Mouse (Mus musculus) embryonic fibroblast, embryonic 13.5 days (primary cell): ENCODE data around the gene Slc25a28. TPM values are rescaled to one million over a fixed set of nuclear protein-coding genes. Genes with fewer than 3 reads are reported as not detected.
A peak's percentile ranks its signal among the peaks of the same experiment; 100 is the strongest.

Experiments used
- H3K27ac ChIP-seq: 2 replicates; pipeline ENCODE4 v1.5.1; 2012; ENCODE audit warnings: low read length, control low read depth, inconsistent platforms; ENCODE audit not compliant: insufficient read depth
- H3K4me1 ChIP-seq: 2 replicates; pipeline ENCODE4 v1.6.1; 2011; ENCODE audit warnings: low read length; ENCODE audit not compliant: control insufficient read depth, insufficient read depth
- H3K4me3 ChIP-seq: 2 replicates; pipeline ENCODE4 v1.5.1; 2011; ENCODE audit warnings: mild to moderate bottlenecking, control low read depth, low read length; ENCODE audit not compliant: insufficient read depth
- CTCF ChIP-seq: IDR thresholded peaks from 2 replicates; pipeline ENCODE4 v1.5.1; 2011; ENCODE audit warnings: mild to moderate bottlenecking, control low read depth, low read length, moderate library complexity, borderline replicate concordance; ENCODE audit not compliant: insufficient read depth
- POLR2A ChIP-seq: IDR thresholded peaks from 2 replicates; pipeline ENCODE4 v1.6.1; 2011; ENCODE audit warnings: low read depth, mild to moderate bottlenecking, control low read depth, low read length, moderate library complexity
- polyA plus RNA-seq: library from polyadenylated mRNA; stranded (reverse); fragments of >200 nt; gene quantifications from 2 replicates; pipeline ENCODE4 v1.2.4, GENCODE M21; 2011; ENCODE audit warnings: low read depth; ENCODE audit not compliant: missing spikeins, insufficient read length

Gene Slc25a28
- polyA plus RNA-seq, 1 experiment: 16.0 TPM

- Histone ChIP-seq H3K4me3 (no peak overlapping the region), H3K4me1 (no peaks in the 10 kb centered on the region), H3K27ac (no peak overlapping the region)
- TF ChIP-seq POLR2A (no peak), CTCF (no peak)
These were observed 31.8 kb downstream of the Slc25a28 start for GRCm38 (mm10) chr19:43642843-43643242.

- Histone ChIP-seq H3K4me1 (no peaks in the 10 kb centered on the region), H3K4me3 (no peak overlapping the region), H3K27ac (no peak overlapping the region)
- no peak for TF ChIP-seq POLR2A
- no peak for TF ChIP-seq CTCF
These were observed 32.8 kb downstream of the Slc25a28 start for GRCm38 (mm10) chr19:43641833-43642232.

- Histone ChIP-seq H3K4me1 (no peaks in the 10 kb centered on the region), H3K4me3 (no peak overlapping the region), H3K27ac (no peak overlapping the region)
- TF ChIP-seq POLR2A: no peak
- peak; percentile 74 for TF ChIP-seq CTCF
These were observed 44.0 kb downstream of the Slc25a28 start for GRCm38 (mm10) chr19:43630466-43631251.

- Histone ChIP-seq H3K27ac (no peak overlapping the region), H3K4me1 (no peaks in the 10 kb centered on the region), H3K4me3 (no peak overlapping the region)
- no peak for TF ChIP-seq POLR2A
- no peak for TF ChIP-seq CTCF
These were observed 45.6 kb downstream of the Slc25a28 start for GRCm38 (mm10) chr19:43629088-43629487.

- Histone ChIP-seq H3K4me1 (no peaks in the 10 kb centered on the region), H3K4me3 (no peak overlapping the region), H3K27ac (no peak overlapping the region)
- no peak for TF ChIP-seq CTCF
- no peak for TF ChIP-seq POLR2A
These were observed 47.3 kb downstream of the Slc25a28 start for GRCm38 (mm10) chr19:43627345-43627744.

GRCm38 (mm10) chr19:43626160-43626559 lies 48.5 kb downstream of the Slc25a28 start:
- H3K27ac ChIP-seq: no peak overlapping the region
- TF ChIP-seq CTCF: no peak
- no peaks in the 10 kb centered on the region for H3K4me1 ChIP-seq
- no peak overlapping the region for H3K4me3 ChIP-seq

- H3K4me3 ChIP-seq: no peak overlapping the region
- no peak overlapping the region for H3K27ac ChIP-seq
- no peaks in the 10 kb centered on the region for H3K4me1 ChIP-seq
- TF ChIP-seq POLR2A: no peak
- peak; percentile 77 for TF ChIP-seq CTCF
These were observed 50.8 kb downstream of the Slc25a28 start for GRCm38 (mm10) chr19:43623913-43624312.

- TF ChIP-seq POLR2A (no peak), CTCF (no peak)
- no peak overlapping the region for H3K4me3 ChIP-seq
These were observed 54.7 kb downstream of the Slc25a28 start for GRCm38 (mm10) chr19:43619916-43620479.

GRCm38 (mm10) chr19:43618505-43619030 lies 56.1 kb downstream of the Slc25a28 start:
- Histone ChIP-seq H3K27ac (no peak overlapping the region), H3K4me1 (no peaks in the 10 kb centered on the region), H3K4me3 (no peak overlapping the region)
- TF ChIP-seq CTCF: no peak

More at GRCm38 (mm10) chr19:43619916-43620479, 54.7 kb downstream of the Slc25a28 start:
- Histone ChIP-seq H3K27ac (no peak overlapping the region), H3K4me1 (no peaks in the 10 kb centered on the region)

GRCm38 (mm10) chr19:43617761-43618349 lies 56.8 kb downstream of the Slc25a28 start:
- no peak for TF ChIP-seq CTCF
- TF ChIP-seq POLR2A: no peak
- no peaks in the 10 kb centered on the region for H3K4me1 ChIP-seq
- no peak overlapping the region for H3K4me3 ChIP-seq
- H3K27ac ChIP-seq: no peak overlapping the region
